Mouse (Mus musculus) cortical plate, adult 2 months (tissue): ENCODE data around the gene Scg5.

ENCODE experiments used
- CTCF ChIP-seq: fragments of 200-500 bp; IDR thresholded peaks from 2 replicates; pipeline ENCODE4 v1.5.1; 2011; ENCODE audit warnings: mild to moderate bottlenecking, control low read depth, low read length; ENCODE audit not compliant: insufficient read depth; ENCODE audit errors: extremely low read depth
- POLR2A ChIP-seq: fragments of 200-500 bp; IDR thresholded peaks from 2 replicates; pipeline ENCODE4 v1.6.1; 2011; ENCODE audit warnings: mild to moderate bottlenecking, low read length, control low read depth; ENCODE audit not compliant: insufficient read depth; ENCODE audit errors: extremely low read depth

- no peak for TF ChIP-seq POLR2A
- TF ChIP-seq CTCF, result no peak
These were observed 35.4 kb downstream of the Scg5 start for GRCm38 (mm10) chr2:113793521-113793920.
